Mouse (Mus musculus) G1E (cell line): ENCODE measurements around the gene 2310009B15Rik. TPM values are rescaled to one million over a fixed set of nuclear protein-coding genes. Genes with fewer than 3 reads are reported as not detected.

Experiments used
- ATAC-seq: 2 replicates; pipeline ENCODE4 v1.8.0; 2016; ENCODE audit warnings: mild to moderate bottlenecking; ENCODE audit not compliant: insufficient number of reproducible peaks, poor library complexity, low FRiP score, severe bottlenecking; ENCODE audit errors: extremely low read depth
- DNase-seq: peaks from one replicate; pipeline ENCODE4 v3.0.0; 2012; ENCODE audit warnings: low spot score
- H3K27me3 ChIP-seq: 2 replicates; pipeline ENCODE4 v1.6.1; 2012; ENCODE audit warnings: mild to moderate bottlenecking, low read length, inconsistent platforms; ENCODE audit not compliant: insufficient read depth
- H3K36me3 ChIP-seq: replicated peaks from 2 replicates; pipeline ENCODE3; 2012; ENCODE audit warnings: mild to moderate bottlenecking, inconsistent platforms
- H3K4me1 ChIP-seq: 2 replicates; pipeline ENCODE4 v1.6.1; 2012; ENCODE audit warnings: low read depth, low read length, inconsistent platforms, mixed read lengths; ENCODE audit not compliant: insufficient read depth
- H3K4me3 ChIP-seq: 2 replicates; pipeline ENCODE4 v1.5.1; 2012; ENCODE audit warnings: low read depth, mild to moderate bottlenecking, inconsistent platforms, low read length, moderate library complexity, mixed read lengths
- H3K9me3 ChIP-seq: replicated peaks from 2 replicates; pipeline ENCODE4 v1.6.1; 2012; ENCODE audit warnings: inconsistent platforms
- CTCF ChIP-seq: IDR thresholded peaks from 2 replicates; pipeline ENCODE4 v1.5.1; 2012; ENCODE audit warnings: low read depth, low read length, inconsistent platforms, mixed read lengths
- GATA1 ChIP-seq: IDR thresholded peaks from 2 replicates; pipeline ENCODE4 v1.6.1; 2012; ENCODE audit warnings: borderline replicate concordance, low read length, inconsistent platforms, mixed read lengths
- GATA2 ChIP-seq: IDR thresholded peaks from 2 replicates; pipeline ENCODE4 v1.6.1; 2012; ENCODE audit warnings: low read depth, low read length, inconsistent platforms, borderline replicate concordance
- POLR2AphosphoS5 ChIP-seq: IDR thresholded peaks from 2 replicates; pipeline ENCODE4 v1.6.1; 2012; ENCODE audit warnings: low read depth, low read length, inconsistent platforms; ENCODE audit not compliant: insufficient replicate concordance
- TAL1 ChIP-seq: conservative IDR thresholded peaks from 2 replicates; pipeline ENCODE4 v1.6.1; 2012; ENCODE audit warnings: low read depth, low read length, inconsistent platforms, mixed read lengths
- polyA plus RNA-seq: library from polyadenylated mRNA; stranded (reverse); fragments of >175 nt; gene quantifications from 2 replicates; pipeline ENCODE4 v1.2.3, GENCODE M21; 2012
- total RNA-seq, 2 experiments: library from RNA; stranded (forward) in 1 of 2; stranded (reverse) in 1 of 2; fragments of 200-1000 nt in 1 of 2; fragments of >200 nt in 1 of 2; fragmentation: Nextera tagmentation in 1 of 2; gene quantifications; 2 replicates each; pipeline ENCODE4 v1.2.3; 2014 to 2017

The 2310009B15Rik gene
- total and polyA plus RNA-seq, 3 experiments = 41.8 to 58.5 (median 41.8) TPM

DNA sequence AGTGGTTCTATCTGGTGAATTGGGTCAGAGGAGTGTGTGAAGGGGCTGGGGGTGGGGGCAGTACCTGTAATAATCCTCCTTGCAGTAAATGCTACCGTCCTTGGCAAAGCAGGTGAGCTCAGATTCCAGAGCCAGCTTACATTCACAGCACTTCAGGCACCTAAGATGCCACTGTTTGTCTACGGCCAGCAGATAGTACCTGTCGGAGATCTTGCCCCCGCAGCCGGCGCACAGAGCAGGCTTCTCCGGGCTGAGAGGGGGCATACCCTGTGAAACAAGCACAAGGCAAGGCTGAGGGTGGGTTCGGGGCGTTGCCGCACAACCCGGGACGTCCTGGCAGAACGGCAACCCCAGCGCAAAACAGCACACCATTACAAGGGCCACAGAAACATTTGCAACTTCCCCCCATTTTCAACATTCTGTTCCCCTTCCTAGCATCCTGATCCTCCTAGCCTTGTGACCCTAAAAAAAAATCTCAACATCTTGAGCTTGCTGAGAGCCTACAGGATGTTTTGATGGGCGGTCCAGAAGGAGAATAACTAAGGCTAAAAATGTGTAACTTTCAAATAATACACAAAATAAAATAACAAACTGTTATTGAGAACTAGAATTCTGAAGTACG, 16.7 kb downstream of the 2310009B15Rik start:
- DNase-seq = no peak
- no peak overlapping the region for H3K4me3 ChIP-seq
- TF ChIP-seq TAL1 (no peak), POLR2AphosphoS5 (no peak), CTCF (no peak), GATA1 (no peak), GATA2 (no peak)
- no peaks in the 10 kb centered on the region for H3K36me3 ChIP-seq
- peaks cover 86% of the 10 kb centered on the region for H3K27me3 ChIP-seq
- no peaks in the 10 kb centered on the region for H3K9me3 ChIP-seq
- ATAC-seq = no peak
- H3K4me1 ChIP-seq = peaks cover 40% of the 10 kb centered on the region

GRCm38 (mm10) chr1:138839291-138839690, 17.4 kb downstream of the 2310009B15Rik start:
- TF ChIP-seq TAL1 = no peak
- no peak for TF ChIP-seq GATA1
- TF ChIP-seq CTCF = no peak
- TF ChIP-seq GATA2 = no peak
- no peak for TF ChIP-seq POLR2AphosphoS5
- Histone ChIP-seq H3K4me3 (no peak overlapping the region), H3K36me3 (no peaks in the 10 kb centered on the region), H3K9me3 (no peaks in the 10 kb centered on the region), H3K27me3 (peaks cover 82% of the 10 kb centered on the region), H3K4me1 (peaks cover 39% of the 10 kb centered on the region)
- no peak for DNase-seq
- ATAC-seq = no peak

DNA sequence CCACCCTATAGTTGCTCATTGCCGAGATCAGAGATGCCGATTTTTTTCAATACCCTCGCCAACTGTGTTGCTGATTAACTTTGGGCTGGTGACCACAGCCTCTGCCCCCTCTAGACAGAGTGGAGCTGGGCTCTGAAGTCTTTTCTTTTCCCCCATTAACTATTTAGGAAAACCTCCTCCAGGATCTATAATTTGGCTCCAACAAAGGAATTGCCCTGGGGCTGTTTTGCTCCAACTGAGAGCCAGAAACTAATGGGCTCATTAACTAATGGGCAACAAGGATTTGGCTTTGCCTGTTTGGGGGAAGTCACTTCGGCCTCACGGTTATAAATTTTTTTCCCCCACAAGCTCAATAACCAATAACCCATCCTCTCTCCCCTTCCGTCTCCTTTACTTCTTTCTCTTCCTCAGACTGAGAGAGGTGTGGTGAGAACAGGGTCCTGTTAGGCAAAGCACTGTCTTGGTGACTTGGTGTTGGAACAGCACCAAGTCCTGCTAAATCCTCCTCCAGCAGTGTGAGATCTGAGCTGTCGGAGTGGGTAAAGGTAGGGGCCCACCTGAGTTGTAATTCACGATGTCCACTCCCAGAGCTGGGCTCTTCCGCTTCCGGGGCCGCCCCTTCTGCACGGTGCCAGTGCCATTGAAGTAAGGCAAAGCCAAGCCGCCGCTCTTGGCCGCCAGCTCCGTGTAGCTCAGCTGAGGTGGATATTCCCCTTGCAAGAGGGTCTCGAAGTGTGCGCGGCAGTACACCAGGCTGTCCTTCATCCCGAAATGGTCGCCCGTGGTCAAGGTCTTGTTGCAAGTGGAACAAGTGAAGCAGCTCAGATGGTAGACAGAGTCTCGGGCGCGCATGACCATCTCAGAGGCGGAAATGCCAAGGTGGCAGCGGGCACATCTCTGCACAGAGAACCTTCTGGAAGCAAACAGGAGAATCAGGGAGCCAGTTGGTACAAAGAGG, 18.6 kb downstream of the 2310009B15Rik start:
- H3K36me3 ChIP-seq = no peaks in the 10 kb centered on the region
- H3K27me3 ChIP-seq = peaks cover 70% of the 10 kb centered on the region
- H3K4me3 ChIP-seq = peak overlapping the region; percentile 56
- peaks cover 27% of the 10 kb centered on the region for H3K4me1 ChIP-seq
- TF ChIP-seq CTCF = no peak
- no peak for TF ChIP-seq GATA1
- ATAC-seq = no peak
- no peaks in the 10 kb centered on the region for H3K9me3 ChIP-seq
- no peak for DNase-seq

- H3K27me3 ChIP-seq = peaks cover 45% of the 10 kb centered on the region
- peaks cover 21% of the 10 kb centered on the region for H3K4me1 ChIP-seq
- H3K9me3 ChIP-seq = no peaks in the 10 kb centered on the region
- no peak for TF ChIP-seq CTCF
- TF ChIP-seq POLR2AphosphoS5 = no peak
- no peak for TF ChIP-seq GATA1
- H3K4me3 ChIP-seq = no peak overlapping the region
- DNase-seq = no peak
- H3K36me3 ChIP-seq = no peaks in the 10 kb centered on the region
- ATAC-seq = no peak
Observed at GRCm38 (mm10) chr1:138835355-138835900, 21.2 kb downstream of the 2310009B15Rik start.

DNA sequence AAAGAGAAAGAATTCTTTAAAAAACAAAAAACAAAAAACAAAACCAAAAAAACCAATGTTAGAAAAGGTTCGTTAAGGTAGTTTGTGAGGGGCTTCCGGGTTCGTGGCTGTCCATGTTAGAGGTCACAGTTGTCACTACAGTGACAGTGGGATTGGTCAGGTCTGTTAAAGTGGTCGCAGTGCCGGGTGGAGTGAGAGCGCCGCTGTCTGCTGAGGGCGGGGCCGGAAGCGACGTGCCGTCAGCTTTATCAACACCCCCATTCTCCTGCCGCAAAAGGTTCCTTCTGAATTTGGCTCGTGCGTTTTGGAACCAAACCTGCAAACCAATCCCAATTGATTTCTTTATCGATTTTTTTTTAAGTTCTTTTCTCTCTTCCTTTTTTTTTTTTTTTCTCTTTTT, 25.3 kb downstream of the 2310009B15Rik start:
- peaks cover 13% of the 10 kb centered on the region for H3K4me1 ChIP-seq
- no peaks in the 10 kb centered on the region for H3K9me3 ChIP-seq
- peaks cover 4% of the 10 kb centered on the region for H3K27me3 ChIP-seq
- H3K36me3 ChIP-seq = no peaks in the 10 kb centered on the region
- ATAC-seq (peak; percentile 100), DNase-seq (peak; percentile 84)
- H3K4me3 ChIP-seq = peak overlapping the region; percentile 58; the same call in 1 of the 2 replicates
- no peak for TF ChIP-seq POLR2AphosphoS5
- no peak for TF ChIP-seq GATA1
- no peak for TF ChIP-seq TAL1
- no peak for TF ChIP-seq GATA2
- TF ChIP-seq CTCF = no peak

GRCm38 (mm10) chr1:138826841-138827240, 29.8 kb downstream of the 2310009B15Rik start:
- no peaks in the 10 kb centered on the region for H3K9me3 ChIP-seq
- H3K4me1 ChIP-seq = peaks cover 14% of the 10 kb centered on the region
- DNase-seq (no peak), ATAC-seq (no peak)
- H3K27me3 ChIP-seq = peaks cover 4% of the 10 kb centered on the region; the same call in 1 of the 2 replicates
- H3K4me3 ChIP-seq = no peak overlapping the region
- no peaks in the 10 kb centered on the region for H3K36me3 ChIP-seq
- TF ChIP-seq POLR2AphosphoS5 = no peak
- no peak for TF ChIP-seq GATA2
- TF ChIP-seq GATA1 = no peak
- no peak for TF ChIP-seq CTCF
- TF ChIP-seq TAL1 = no peak
